Mouse (Mus musculus) MN1 (cell line): ENCODE measurements around the gene Vmn1r25.
"Not testable (repeated sequence)": the region's sequence is repeated elsewhere in the genome, so short reads cannot be mapped to it uniquely, and the experiment has no call there.

ENCODE experiments used
- DNase-seq: peaks from one replicate; pipeline ENCODE4 v3.0.0-alpha.2; 2016; ENCODE audit warnings: low spot score

Vmn1r25 gene

DNA sequence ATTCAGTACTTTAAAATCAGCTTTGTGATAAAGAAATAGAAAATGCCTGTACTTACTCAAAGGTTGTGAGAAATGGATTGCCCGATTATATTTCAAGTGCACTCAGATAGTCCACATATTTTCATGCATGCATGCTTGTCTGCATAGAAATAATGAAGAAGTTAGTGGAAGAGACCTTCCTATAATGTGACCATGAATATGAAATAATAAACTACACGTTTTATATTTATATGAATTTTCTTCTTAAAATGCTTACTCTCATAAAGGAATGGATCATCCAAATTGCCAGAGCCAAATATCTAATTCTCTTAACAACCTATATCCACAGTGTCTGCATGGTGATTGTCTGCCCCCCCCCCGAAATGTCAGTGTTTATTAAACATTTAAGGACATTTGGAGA is at the start of gene Vmn1r25:
Gene Vmn1r25 (minus strand): TSS at position 101 of the 400 bp plus-strand sequence.
- DNase-seq, result no peak

DNA sequence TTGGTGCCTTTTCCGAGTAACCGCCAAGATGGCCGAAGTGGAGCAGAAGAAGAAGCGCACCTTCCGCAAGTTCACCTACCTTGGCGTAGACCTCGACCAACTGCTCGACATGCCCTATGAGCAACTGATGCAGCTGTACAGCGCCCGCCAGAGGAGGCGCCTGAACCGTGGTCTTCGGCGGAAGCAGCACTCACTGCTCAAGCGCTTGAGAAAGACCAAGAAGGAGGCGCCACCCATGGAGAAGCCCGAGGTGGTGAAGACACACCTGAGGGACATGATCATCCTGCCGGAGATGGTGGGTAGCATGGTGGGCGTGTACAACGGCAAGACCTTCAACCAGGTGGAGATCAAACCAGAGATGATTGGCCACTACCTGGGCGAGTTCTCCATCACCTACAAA is 36.9 kb upstream of the Vmn1r25 start:
- not testable (repeated sequence) for DNase-seq

DNA sequence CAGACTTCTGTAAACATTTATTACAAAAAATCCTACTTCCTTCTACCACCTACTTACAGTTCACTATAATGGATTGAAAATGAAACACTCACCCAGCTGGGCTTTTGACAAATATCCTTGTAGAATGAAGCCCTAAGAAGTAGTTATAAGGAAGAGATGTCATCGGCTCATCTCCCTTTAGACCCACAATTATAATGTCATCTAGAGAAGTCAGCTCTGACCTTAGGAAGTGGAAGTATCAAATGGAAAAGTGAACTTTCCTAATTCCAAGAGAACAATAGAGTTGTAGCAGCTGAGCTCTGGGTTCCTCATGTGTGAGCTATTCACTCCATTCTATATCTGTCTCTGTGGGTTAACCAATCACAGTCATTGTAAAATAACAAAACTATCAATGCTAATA is 34.4 kb upstream of the Vmn1r25 start, which contains the start of gene Vmn1r26:
Gene Vmn1r26 (minus strand): TSS at position 101 of the 400 bp plus-strand sequence.
- no peak for DNase-seq

DNA sequence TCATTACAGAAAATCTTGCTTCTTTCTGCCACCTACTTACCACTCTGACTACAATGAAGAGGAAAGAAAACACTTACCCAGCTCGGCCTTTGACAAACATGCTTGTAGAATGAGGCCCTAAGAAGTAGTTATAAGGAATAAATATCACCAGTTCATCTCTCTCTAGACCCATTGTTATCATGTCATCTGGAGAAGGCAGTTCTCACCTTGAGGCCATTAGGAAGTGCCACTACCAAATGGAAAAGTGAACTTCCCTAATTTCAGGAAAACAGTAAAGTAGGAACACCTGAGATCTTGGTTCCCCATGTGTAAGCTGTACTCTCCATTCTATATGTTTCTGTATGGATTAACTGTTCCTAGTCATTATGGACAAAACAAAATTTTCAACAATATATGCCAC is 19.2 kb downstream of the Vmn1r25 start, which contains the start of gene Vmn1r24:
Gene Vmn1r24 (minus strand): TSS at position 101 of the 400 bp plus-strand sequence.
- not testable (repeated sequence) for DNase-seq
